Mouse (Mus musculus) stomach, embryonic 14.5 days (tissue): ENCODE data around the gene Pltp. TPM values are rescaled to one million over a fixed set of nuclear protein-coding genes. Genes with fewer than 3 reads are reported as not detected.

ENCODE experiments used
- ATAC-seq: fragments of 200-750 bp; cut with Nextera tagmentation; 2 replicates; pipeline ENCODE4 v1.8.0; 2017; ENCODE audit warnings: low read depth, moderate TSS enrichment; ENCODE audit not compliant: insufficient number of reproducible peaks, insufficient read depth, low FRiP score
- H3K27ac ChIP-seq: fragments of 300-500 bp; sonication (generic); 2 replicates; pipeline ENCODE4 v1.5.1; 2014; ENCODE audit warnings: mild to moderate bottlenecking, low read length, moderate library complexity, mixed read lengths
- H3K27me3 ChIP-seq: fragments of 300-500 bp; sonication (generic); 2 replicates; pipeline ENCODE4 v1.6.1; 2014; ENCODE audit warnings: low read length, control low read depth, mixed read lengths; ENCODE audit not compliant: control insufficient read depth, insufficient read depth
- H3K36me3 ChIP-seq: fragments of 300-500 bp; sonication (generic); 2 replicates; pipeline ENCODE4 v1.6.1; 2014; ENCODE audit warnings: mild to moderate bottlenecking, control low read depth, low read length, moderate library complexity, mixed read lengths; ENCODE audit not compliant: control insufficient read depth, insufficient read depth
- H3K4me1 ChIP-seq: fragments of 300-500 bp; sonication (generic); 2 replicates; pipeline ENCODE4 v1.6.1; 2014; ENCODE audit warnings: low read length, control low read depth, mixed read lengths; ENCODE audit not compliant: control insufficient read depth, insufficient read depth
- H3K4me2 ChIP-seq: fragments of 300-500 bp; sonication (generic); replicated peaks from 2 replicates; pipeline ENCODE4 v1.6.1; 2014; ENCODE audit warnings: low read depth, low read length, control low read depth
- H3K4me3 ChIP-seq: fragments of 300-500 bp; sonication (generic); 2 replicates; pipeline ENCODE4 v1.5.1; 2014; ENCODE audit warnings: low read depth, low read length, control low read depth
- H3K9ac ChIP-seq: fragments of 300-500 bp; sonication (generic); replicated peaks from 2 replicates; pipeline ENCODE4 v1.6.1; 2014; ENCODE audit warnings: low read depth, mild to moderate bottlenecking, control low read depth, low read length, moderate library complexity, mixed read lengths
- H3K9me3 ChIP-seq: fragments of 300-500 bp; sonication (generic); 2 replicates; pipeline ENCODE4 v1.6.1; 2016; ENCODE audit warnings: low read depth, low read length, control low read depth; ENCODE audit not compliant: control insufficient read depth
- WGBS: fragments of 180-500 bp; shearing (Covaris S2); extraction: QIAGEN DNeasy Blood & Tissue Kit; methylation state at CpG from one replicate; pipeline ENCODE4 v1.1.7; 2014; 5-methylcytosine and 5-hydroxymethylcytosine counted together
- polyA plus RNA-seq: library from polyadenylated mRNA; unstranded; fragments of >200 nt; fragmentation: Nextera tagmentation; extraction: Ambion mirVana; gene quantifications from 2 replicates; pipeline ENCODE4 v1.2.1, GENCODE M21; 2014

The Pltp gene
- polyA plus RNA-seq: 50.6 and 53.2 TPM in 2 replicates

- WGBS: under 1% methylated on average over 47 of the region's 47 CpGs
- ATAC-seq: peak; percentile 56; the same call in 1 of the 2 replicates
- Histone ChIP-seq H3K9me3 (no peaks in the 10 kb centered on the region), H3K36me3 (no peaks in the 10 kb centered on the region), H3K9ac (peak within 1 kb of the TSS; percentile 28), H3K27ac (no peak within 1 kb of the TSS; the same call in 1 of the 2 replicates), H3K4me3 (peak within 1 kb of the TSS; percentile 38), H3K4me2 (peak within 1 kb of the TSS; percentile 98), H3K4me1 (peaks cover 15% of the 10 kb centered on the region; the same call in 1 of the 2 replicates), H3K27me3 (peaks cover 2% of the 10 kb centered on the region; the same call in 1 of the 2 replicates)
Observed at GRCm38 (mm10) chr2:164857101-164857821, at the start of gene Pltp. Gene Pltp, minus strand, starts transcription at chr2:164857711.

GRCm38 (mm10) chr2:164906071-164906470 lies 48.6 kb upstream of the Pltp start:
- no peak overlapping the region for H3K4me2 ChIP-seq
- no peak overlapping the region for H3K9ac ChIP-seq
- 96% methylated on average over 4 of the region's 4 CpGs for WGBS
- ATAC-seq: no peak
- no peak overlapping the region for H3K4me3 ChIP-seq
- H3K27ac ChIP-seq: no peak overlapping the region
- no peaks in the 10 kb centered on the region for H3K27me3 ChIP-seq
- H3K9me3 ChIP-seq: peaks cover 5% of the 10 kb centered on the region
- peaks cover 79% of the 10 kb centered on the region for H3K36me3 ChIP-seq
- peaks cover 12% of the 10 kb centered on the region; the same call in 1 of the 2 replicates for H3K4me1 ChIP-seq

- no peak overlapping the region for H3K9ac ChIP-seq
- H3K4me3 ChIP-seq: no peak overlapping the region
- no peaks in the 10 kb centered on the region for H3K27me3 ChIP-seq
- H3K27ac ChIP-seq: no peak overlapping the region
- H3K4me2 ChIP-seq: no peak overlapping the region
- peaks cover 95% of the 10 kb centered on the region for H3K36me3 ChIP-seq
- 77% methylated on average over 1 of the region's 1 CpGs for WGBS
- no peaks in the 10 kb centered on the region for H3K4me1 ChIP-seq
- peaks cover 5% of the 10 kb centered on the region for H3K9me3 ChIP-seq
- no peak for ATAC-seq
Observed at GRCm38 (mm10) chr2:164903496-164903895, 46.0 kb upstream of the Pltp start.

- no peak overlapping the region for H3K4me3 ChIP-seq
- 90% methylated on average over 13 of the region's 13 CpGs for WGBS
- H3K36me3 ChIP-seq: peaks cover 95% of the 10 kb centered on the region
- no peak for ATAC-seq
- H3K27me3 ChIP-seq: no peaks in the 10 kb centered on the region
- no peaks in the 10 kb centered on the region for H3K4me1 ChIP-seq
- no peak overlapping the region for H3K27ac ChIP-seq
- H3K9me3 ChIP-seq: peaks cover 5% of the 10 kb centered on the region
- H3K4me2 ChIP-seq: no peak overlapping the region
- no peak overlapping the region for H3K9ac ChIP-seq
Observed at GRCm38 (mm10) chr2:164901380-164901779, 43.9 kb upstream of the Pltp start.

- no peak overlapping the region for H3K27ac ChIP-seq
- no peaks in the 10 kb centered on the region for H3K4me1 ChIP-seq
- no peaks in the 10 kb centered on the region for H3K27me3 ChIP-seq
- no peaks in the 10 kb centered on the region for H3K9me3 ChIP-seq
- H3K9ac ChIP-seq: no peak overlapping the region
- WGBS: 92% methylated on average over 16 of the region's 16 CpGs
- no peak for ATAC-seq
- H3K4me3 ChIP-seq: no peak overlapping the region
- no peak overlapping the region for H3K4me2 ChIP-seq
- H3K36me3 ChIP-seq: peaks cover 95% of the 10 kb centered on the region
Observed at GRCm38 (mm10) chr2:164899723-164900459, 42.4 kb upstream of the Pltp start.

GRCm38 (mm10) chr2:164899034-164899433 lies 41.5 kb upstream of the Pltp start:
- H3K4me2 ChIP-seq: no peak overlapping the region
- no peak overlapping the region for H3K9ac ChIP-seq
- no peaks in the 10 kb centered on the region for H3K4me1 ChIP-seq
- no peak for ATAC-seq
- no peaks in the 10 kb centered on the region for H3K9me3 ChIP-seq
- peaks cover 95% of the 10 kb centered on the region for H3K36me3 ChIP-seq
- WGBS: 94% methylated on average over 15 of the region's 15 CpGs
- H3K4me3 ChIP-seq: no peak overlapping the region
- H3K27me3 ChIP-seq: no peaks in the 10 kb centered on the region
- no peak overlapping the region for H3K27ac ChIP-seq

GRCm38 (mm10) chr2:164898008-164898407 lies 40.5 kb upstream of the Pltp start:
- Histone ChIP-seq H3K4me1 (no peaks in the 10 kb centered on the region), H3K9ac (no peak overlapping the region), H3K27ac (no peak overlapping the region), H3K36me3 (peaks cover 96% of the 10 kb centered on the region), H3K4me2 (no peak overlapping the region), H3K4me3 (no peak overlapping the region), H3K9me3 (no peaks in the 10 kb centered on the region), H3K27me3 (no peaks in the 10 kb centered on the region)
- ATAC-seq: no peak
- WGBS: 88% methylated on average over 7 of the region's 7 CpGs

GRCm38 (mm10) chr2:164895885-164896284 lies 38.4 kb upstream of the Pltp start:
- no peaks in the 10 kb centered on the region for H3K27me3 ChIP-seq
- no peak overlapping the region for H3K4me3 ChIP-seq
- no peak for ATAC-seq
- no peaks in the 10 kb centered on the region for H3K9me3 ChIP-seq
- WGBS: 89% methylated on average over 6 of the region's 6 CpGs
- peaks cover 96% of the 10 kb centered on the region for H3K36me3 ChIP-seq
- H3K27ac ChIP-seq: no peak overlapping the region
- no peak overlapping the region for H3K4me2 ChIP-seq
- no peaks in the 10 kb centered on the region for H3K4me1 ChIP-seq
- H3K9ac ChIP-seq: no peak overlapping the region
